8 mouse cellular contexts compared by ENCODE assay signal in genomic region chr5:38308873-38309272, GRCm38 (mm10). TPM values are rescaled to one million over a fixed set of nuclear protein-coding genes. Genes with fewer than 3 reads are reported as not detected.
DNase-seq lines count a peak whose midpoint lies in the region; ATAC-seq and TF ChIP-seq lines count a peak whose summit lies in the region.

No protein-coding gene starts in this region.

- H3K36me3 ChIP-seq in limb, embryonic 14.5 days (ENCODE audit: control insufficient read depth, insufficient read depth, low read length), result no peaks in the 10 kb centered on the region
- H3K36me3 ChIP-seq in myocyte (ENCODE audit: control insufficient read depth, insufficient read depth), result no peaks in the 10 kb centered on the region

- no peak overlapping the region for H3K9ac ChIP-seq in limb, embryonic 14.5 days (ENCODE audit: low read depth, low read length, severe bottlenecking)

- no peak overlapping the region for H3K27ac ChIP-seq in bone marrow, adult 2 months (ENCODE audit: control insufficient read depth, insufficient read depth, low read depth, low read length, poor library complexity)
- H3K27ac ChIP-seq in embryonic fibroblast, embryonic 13.5 days (ENCODE audit: insufficient read depth, low read length), result no peak overlapping the region
- no peak overlapping the region for H3K27ac ChIP-seq in limb, embryonic 14.5 days (replicated peaks; ENCODE audit: low read depth, low read length)

- no peaks in the 10 kb centered on the region for H3K79me2 ChIP-seq in myocyte (ENCODE audit: control insufficient read depth, insufficient read depth)

- no peak overlapping the region for H3ac ChIP-seq in myocyte (ENCODE audit: control insufficient read depth, insufficient read length)

- H3K4me2 ChIP-seq in limb, embryonic 14.5 days (replicated peaks; ENCODE audit: low read depth, low read length, severe bottlenecking), result no peak overlapping the region
- H3K4me2 ChIP-seq in myocyte (ENCODE audit: low read depth), result no peak overlapping the region

- no peak for TF ChIP-seq POLR2A in bone marrow, adult 2 months (IDR thresholded peaks at IDR 0.05; ENCODE audit: borderline replicate concordance, control insufficient read depth, low read depth, low read length)
- no peak for TF ChIP-seq POLR2A in embryonic fibroblast, embryonic 13.5 days (IDR thresholded peaks at IDR 0.05; ENCODE audit: low read depth, low read length)
- no peak for TF ChIP-seq POLR2A in limb, embryonic 14.5 days (IDR thresholded peaks at IDR 0.05; ENCODE audit: borderline replicate concordance, extremely low read depth, insufficient read depth, insufficient read length)
- TF ChIP-seq POLR2A in myocyte (IDR thresholded peaks at IDR 0.05; ENCODE audit: insufficient read length, low read depth), result no peak

- peak; percentile 66 for TF ChIP-seq CTCF in bone marrow, adult 2 months (IDR thresholded peaks at IDR 0.05; ENCODE audit: control insufficient read depth, insufficient read depth, low read length)
- peak; percentile 54; the same call in 1 of the 2 replicates for TF ChIP-seq CTCF in embryonic fibroblast, embryonic 13.5 days (IDR thresholded peaks at IDR 0.05; ENCODE audit: borderline replicate concordance, insufficient read depth, low read length)

- 41% methylated on average over 5 of the region's 5 CpGs for WGBS in bone marrow, adult 2 months
- WGBS in limb, embryonic 14.5 days, result 45% methylated on average over 5 of the region's 5 CpGs

- no peaks in the 10 kb centered on the region for H3K4me1 ChIP-seq in bone marrow, adult 2 months (ENCODE audit: control insufficient read depth, insufficient read depth, low read length)
- no peaks in the 10 kb centered on the region for H3K4me1 ChIP-seq in embryonic fibroblast, embryonic 13.5 days (ENCODE audit: control insufficient read depth, insufficient read depth, low read length)
- H3K4me1 ChIP-seq in limb, embryonic 14.5 days (ENCODE audit: control insufficient read depth, insufficient read depth, low read length), result no peaks in the 10 kb centered on the region

- ATAC-seq in limb, embryonic 14.5 days (ENCODE audit: low FRiP score, low read depth), result 0 out of 2 replicates have a peak, but pooled peaks have one; percentile 25

- no peaks in the 10 kb centered on the region for H3K9me3 ChIP-seq in limb, embryonic 14.5 days (ENCODE audit: control insufficient read depth, low read length)

- DNase-seq in urinary bladder, postnatal 14 days (ENCODE audit: low spot score), result peak; percentile 61
- DNase-seq in urinary bladder, postnatal 10 days (ENCODE audit: low spot score), result no peak
- DNase-seq in kidney, adult 9 months, result peak; percentile 76
- peak; percentile 17 for DNase-seq in limb, embryonic 14.5 days (ENCODE audit: low spot score)
- DNase-seq in thymus, postnatal 14 days, result peak; percentile 66

- H3K4me3 ChIP-seq in bone marrow, adult 2 months (replicated peaks; ENCODE audit: control insufficient read depth, low read depth, low read length), result no peak overlapping the region
- H3K4me3 ChIP-seq in embryonic fibroblast, embryonic 13.5 days (ENCODE audit: insufficient read depth, low read length), result no peak overlapping the region
- no peak overlapping the region for H3K4me3 ChIP-seq in limb, embryonic 14.5 days (replicated peaks; ENCODE audit: low read length)
- H3K4me3 ChIP-seq in myocyte, result no peak overlapping the region

- no peaks in the 10 kb centered on the region for H3K27me3 ChIP-seq in limb, embryonic 14.5 days (ENCODE audit: control insufficient read depth, insufficient read depth, low read length)
- no peaks in the 10 kb centered on the region for H3K27me3 ChIP-seq in myocyte (ENCODE audit: control insufficient read depth, insufficient read depth, insufficient read length)

TF ChIP-seq in myocyte, 11 proteins besides CTCF, POLR2A, EP300 and RAD21:
- no peak for TF ChIP-seq REST (IDR thresholded peaks at IDR 0.05; ENCODE audit: insufficient read depth, insufficient read length)
- TF ChIP-seq USF1 (IDR thresholded peaks at IDR 0.05; ENCODE audit: low read depth), result peak; percentile 94
- TF ChIP-seq TCF3 (IDR thresholded peaks at IDR 0.05; ENCODE audit: insufficient read length, low read depth), result no peak
- TF ChIP-seq MYOD1 (IDR thresholded peaks at IDR 0.05; ENCODE audit: control insufficient read depth in 1 of 3, insufficient read length in 2 of 3, low read depth in 2 of 3), result peak in 1 of 3 experiments; percentile 9
- TF ChIP-seq POLR2AphosphoS2 (IDR thresholded peaks at IDR 0.05; ENCODE audit: insufficient read length, low read depth), result no peak
- no peak for TF ChIP-seq MAX (IDR thresholded peaks at IDR 0.05; ENCODE audit: low read depth)
- no peak for TF ChIP-seq SRF (IDR thresholded peaks at IDR 0.05; ENCODE audit: control insufficient read depth, insufficient read length, low read depth)

RNA-seq across cellular contexts. Expression of gene Drd5, which starts 10.3 kb away (rescaled TPM):
- not detected in 2 replicates for polyA plus RNA-seq in bone marrow, adult 2 months (2011; ENCODE audit: insufficient read depth, insufficient read length, low replicate concordance, missing spikeins)
- polyA plus RNA-seq in embryonic fibroblast, embryonic 13.5 days (2011; ENCODE audit: insufficient read length, low read depth, missing spikeins), result not detected in 2 replicates
- polyA plus RNA-seq in limb, embryonic 14.5 days (2012; rRNA removed), result 0.04 and 0.12 TPM in 2 replicates
- polyA plus RNA-seq in limb, embryonic 14.5 days (2014; fragmentation: Nextera tagmentation; extraction: Ambion mirVana), result 0.06 TPM in 1 of 2 replicates, not detected in the other
- polyA plus RNA-seq in myocyte (2012; fragmentation: generic; extraction: Trizol), result not detected

RNA-seq across cellular contexts. Expression of gene Otop1, which starts 33.1 kb away (rescaled TPM):
- polyA plus RNA-seq in bone marrow, adult 2 months (2011; ENCODE audit: insufficient read depth, insufficient read length, low replicate concordance, missing spikeins), result not detected in 2 replicates
- polyA plus RNA-seq in embryonic fibroblast, embryonic 13.5 days (2011; ENCODE audit: insufficient read length, low read depth, missing spikeins), result not detected in 2 replicates
- polyA plus RNA-seq in limb, embryonic 14.5 days (2012; rRNA removed), result 0.04 TPM in 1 of 2 replicates, not detected in the other
- polyA plus RNA-seq in limb, embryonic 14.5 days (2014; fragmentation: Nextera tagmentation; extraction: Ambion mirVana), result not detected in 2 replicates
- polyA plus RNA-seq in myocyte (2012; fragmentation: generic; extraction: Trizol), result 0.10 TPM

RNA-seq across cellular contexts. Expression of gene Tmem128, which starts 48.9 kb away (rescaled TPM):
- 14.8 and 18.9 TPM in 2 replicates for polyA plus RNA-seq in bone marrow, adult 2 months (2011; ENCODE audit: insufficient read depth, insufficient read length, low replicate concordance, missing spikeins)
- polyA plus RNA-seq in embryonic fibroblast, embryonic 13.5 days (2011; ENCODE audit: insufficient read length, low read depth, missing spikeins), result 34.5 and 44.5 TPM in 2 replicates
- polyA plus RNA-seq in limb, embryonic 14.5 days (2012; rRNA removed), result 51.1 and 57.5 TPM in 2 replicates
- polyA plus RNA-seq in limb, embryonic 14.5 days (2014; fragmentation: Nextera tagmentation; extraction: Ambion mirVana), result 66.9 and 70.0 TPM in 2 replicates
- polyA plus RNA-seq in myocyte (2012; fragmentation: generic; extraction: Trizol), result 24.0 TPM
